9 mouse cellular contexts compared by ENCODE assay signal in genomic region chr3:118562311-118562671, GRCm38 (mm10). TPM values are rescaled to one million over a fixed set of nuclear protein-coding genes. Genes with fewer than 3 reads are reported as not detected.
DNase-seq lines count a peak whose midpoint lies in the region; ATAC-seq lines count a peak whose summit lies in the region.
"Had no signal": no experiment of that assay in that cellular context is flagged by ENCODE, and none has a peak within 500 bp of the region (broad histone marks: within the 10 kb centered on the region; RNA-seq: fewer than 3 reads in every experiment).

No protein-coding gene starts in this region.

- no peaks in the 10 kb centered on the region for H3K36me3 ChIP-seq in embryonic facial prominence, embryonic 10.5 days (replicated peaks)
- no peaks in the 10 kb centered on the region for H3K36me3 ChIP-seq in hindbrain, embryonic 13.5 days

- WGBS in embryonic facial prominence, embryonic 10.5 days, result 0% methylated on average over 18 of the region's 18 CpGs
- WGBS in hindbrain, embryonic 13.5 days, result under 1% methylated on average over 18 of the region's 18 CpGs

- ATAC-seq in hindbrain, embryonic 13.5 days (ENCODE audit: low FRiP score), result peak; percentile 87

- H3K27ac ChIP-seq in embryonic facial prominence, embryonic 10.5 days (replicated peaks), result peak overlapping the region; percentile 79
- H3K27ac ChIP-seq in hindbrain, embryonic 13.5 days, result no peak overlapping the region
- H3K27ac ChIP-seq: macrophage had no signal

- peaks cover 10% of the 10 kb centered on the region; the same call in 1 of the 2 replicates for H3K4me1 ChIP-seq in embryonic facial prominence, embryonic 10.5 days
- 0 out of 2 replicates have a peak, but pooled peaks cover 10% of the 10 kb centered on the region for H3K4me1 ChIP-seq in hindbrain, embryonic 13.5 days (replicated peaks)

- H3K9me3 ChIP-seq in embryonic facial prominence, embryonic 10.5 days, result no peaks in the 10 kb centered on the region
- no peaks in the 10 kb centered on the region for H3K9me3 ChIP-seq in hindbrain, embryonic 13.5 days

- H3K4me3 ChIP-seq in embryonic facial prominence, embryonic 10.5 days, result peak overlapping the region; percentile 84
- peak overlapping the region; percentile 61 for H3K4me3 ChIP-seq in hindbrain, embryonic 13.5 days

- H3K27me3 ChIP-seq in embryonic facial prominence, embryonic 10.5 days (replicated peaks; ENCODE audit: low read depth, poor library complexity, severe bottlenecking), result 0 out of 2 replicates have a peak, but pooled peaks cover 3% of the 10 kb centered on the region
- no peaks in the 10 kb centered on the region for H3K27me3 ChIP-seq in hindbrain, embryonic 13.5 days

- H3K4me2 ChIP-seq in hindbrain, embryonic 13.5 days, result peak overlapping the region; percentile 74

- DNase-seq in kidney, adult 8-10 months, result peak; percentile 3 to 21
- no peak for DNase-seq in kidney, postnatal 4 days
- no peak for DNase-seq in embryonic facial prominence, embryonic 10.5 days (ENCODE audit: low spot score)
- DNase-seq in lung, postnatal 14 days, result peak; percentile 0
- DNase-seq in testis, postnatal 10 days (ENCODE audit: low spot score), result no peak
- DNase-seq in cerebellum, postnatal 14 days, result no peak
- no peak for DNase-seq in frontal cortex, postnatal 25 days (ENCODE audit: low spot score in 2 of 2)

- H3K9ac ChIP-seq in hindbrain, embryonic 13.5 days, result peak overlapping the region; percentile 79

RNA-seq across cellular contexts. Expression of gene Dpyd, which starts 0.4 kb away (rescaled TPM):
- polyA plus RNA-seq in embryonic facial prominence, embryonic 10.5 days (2016; fragmentation: Nextera tagmentation; extraction: Ambion mirVana), result 6.6 and 7.0 TPM in 2 replicates
- 4.3 and 5.0 TPM in 2 replicates for polyA plus RNA-seq in hindbrain, embryonic 13.5 days (2015; fragmentation: Nextera tagmentation; extraction: Ambion mirVana)
- polyA plus RNA-seq: macrophage had no signal

Comparison
In these comparisons a context has a peak if more than half of its experiments do, and no peak if none do; other contexts are left out.
1. DNase-seq: peak in kidney, adult 8-10 months (2 of 2) and lung, postnatal 14 days (single experiment); none in kidney, postnatal 4 days (0 of 2), embryonic facial prominence, embryonic 10.5 days (single experiment), testis, postnatal 10 days (single experiment), cerebellum, postnatal 14 days (0 of 2) and frontal cortex, postnatal 25 days (0 of 2).